Mouse (Mus musculus) hindbrain, embryonic 13.5 days (tissue): ENCODE measurements around the gene Gas2l3. TPM values are rescaled to one million over a fixed set of nuclear protein-coding genes. Genes with fewer than 3 reads are reported as not detected.

ENCODE experiments used
- ATAC-seq: fragments of 200-750 bp; cut with Nextera tagmentation; 2 replicates; pipeline ENCODE4 v1.8.0; 2017; ENCODE audit warnings: moderate TSS enrichment; ENCODE audit not compliant: low FRiP score
- H3K27ac ChIP-seq: fragments of 300-500 bp; sonication (generic); 2 replicates; pipeline ENCODE4 v1.5.1; 2015; ENCODE audit warnings: inconsistent platforms, mild to moderate bottlenecking, moderate library complexity
- H3K27me3 ChIP-seq: fragments of 300-500 bp; sonication (generic); 2 replicates; pipeline ENCODE4 v1.6.1; 2015; ENCODE audit warnings: mild to moderate bottlenecking, inconsistent platforms
- H3K36me3 ChIP-seq: fragments of 300-500 bp; sonication (generic); 2 replicates; pipeline ENCODE4 v1.6.1; 2015; ENCODE audit warnings: mild to moderate bottlenecking, inconsistent platforms
- H3K4me1 ChIP-seq: fragments of 300-500 bp; sonication (generic); replicated peaks from 2 replicates; pipeline ENCODE4 v1.6.1; 2015; ENCODE audit warnings: inconsistent platforms
- H3K4me2 ChIP-seq: fragments of 300-500 bp; sonication (generic); 2 replicates; pipeline ENCODE4 v1.6.1; 2015; ENCODE audit warnings: inconsistent platforms, mild to moderate bottlenecking, moderate library complexity
- H3K4me3 ChIP-seq: fragments of 300-500 bp; sonication (generic); 2 replicates; pipeline ENCODE4 v1.5.1; 2015; ENCODE audit warnings: mild to moderate bottlenecking, inconsistent platforms
- H3K9ac ChIP-seq: fragments of 300-500 bp; sonication (generic); 2 replicates; pipeline ENCODE4 v1.6.1; 2015; ENCODE audit warnings: mild to moderate bottlenecking, inconsistent platforms
- H3K9me3 ChIP-seq: fragments of 300-500 bp; sonication (generic); 2 replicates; pipeline ENCODE4 v1.6.1; 2016; ENCODE audit warnings: inconsistent platforms
- WGBS: fragments of 180-500 bp; shearing (Covaris S2); methylation state at CpG from one replicate; pipeline ENCODE4 v1.1.7; 2015; 5-methylcytosine and 5-hydroxymethylcytosine counted together
- polyA plus RNA-seq: library from polyadenylated mRNA; unstranded; fragments of >200 nt; fragmentation: Nextera tagmentation; extraction: Ambion mirVana; gene quantifications from 2 replicates; pipeline ENCODE4 v1.2.1, GENCODE M21; 2015

Gene Gas2l3
- polyA plus RNA-seq, 1 experiment from 2014 or later, result 7.8 TPM

DNA sequence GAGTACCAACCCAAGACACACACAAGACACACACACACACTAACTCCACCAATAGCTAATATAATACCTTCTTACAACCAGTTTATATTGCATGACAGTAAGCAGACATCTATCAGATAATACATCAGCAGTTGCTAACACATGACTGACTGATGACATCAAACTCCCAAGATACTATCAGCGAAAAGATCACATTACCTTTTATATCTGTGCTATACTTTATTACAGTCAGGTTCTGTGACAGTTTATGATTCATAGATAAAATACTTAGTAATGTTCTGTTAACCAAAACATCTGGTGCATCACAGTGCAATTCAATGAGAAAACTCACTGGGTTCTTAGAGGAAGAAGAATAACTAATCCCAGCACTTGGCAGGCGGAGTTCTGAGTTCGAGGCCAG lies 1.8 kb downstream of the Gas2l3 start:
- Histone ChIP-seq H3K9me3 (no peaks in the 10 kb centered on the region), H3K4me2 (no peak overlapping the region), H3K27ac (no peak overlapping the region), H3K4me1 (peaks cover 15% of the 10 kb centered on the region), H3K9ac (no peak overlapping the region), H3K4me3 (no peak overlapping the region), H3K27me3 (peaks cover 74% of the 10 kb centered on the region), H3K36me3 (no peaks in the 10 kb centered on the region)
- WGBS, result 99% methylated on average over 3 of the region's 3 CpGs
- ATAC-seq, result no peak

DNA sequence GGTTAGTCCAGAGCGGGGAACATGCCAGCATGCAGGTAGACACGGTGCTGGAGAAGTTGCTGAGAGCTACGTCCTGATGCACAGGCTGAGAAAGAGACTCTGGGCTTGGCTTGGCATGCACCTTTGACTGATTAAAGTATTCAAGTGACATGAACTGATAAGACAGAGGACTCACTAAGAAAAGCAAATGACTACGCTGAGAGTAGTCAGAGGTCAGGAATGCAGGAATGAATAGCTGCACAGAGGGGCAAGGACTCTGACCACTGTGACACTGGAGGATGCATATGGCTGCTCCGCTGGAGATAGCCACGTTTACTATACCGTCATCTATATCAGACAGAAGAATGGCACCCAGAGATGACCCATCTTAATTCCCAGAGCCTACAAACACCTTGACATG lies 4.4 kb downstream of the Gas2l3 start:
- H3K4me3 ChIP-seq, result no peak overlapping the region
- peaks cover 77% of the 10 kb centered on the region for H3K27me3 ChIP-seq
- H3K9ac ChIP-seq, result no peak overlapping the region
- no peaks in the 10 kb centered on the region for H3K36me3 ChIP-seq
- peaks cover 27% of the 10 kb centered on the region for H3K4me1 ChIP-seq
- H3K27ac ChIP-seq, result no peak overlapping the region
- no peaks in the 10 kb centered on the region for H3K9me3 ChIP-seq
- no peak for ATAC-seq
- WGBS, result 85% methylated on average over 7 of the region's 7 CpGs
- no peak overlapping the region for H3K4me2 ChIP-seq

DNA sequence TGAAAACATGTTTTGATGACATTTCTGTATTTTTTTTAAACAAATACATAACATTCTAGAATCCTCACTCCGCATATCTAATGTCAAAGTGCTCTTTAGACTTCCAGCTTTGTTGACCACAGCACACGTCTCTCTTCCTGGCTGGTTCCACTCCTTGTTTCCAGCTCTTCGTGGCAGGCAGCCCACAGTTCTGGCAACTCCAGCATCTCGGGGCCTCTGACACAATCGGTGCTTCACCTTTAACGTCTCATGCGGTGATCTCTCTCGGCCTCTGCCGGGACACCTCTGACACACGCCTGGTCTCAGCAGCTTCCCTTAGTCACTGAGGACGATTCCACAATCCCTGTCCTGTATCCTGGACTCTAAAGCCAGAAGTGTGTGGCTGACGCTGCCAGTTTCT lies 5.8 kb downstream of the Gas2l3 start:
- 81% methylated on average over 12 of the region's 12 CpGs for WGBS
- Histone ChIP-seq H3K27me3 (peaks cover 84% of the 10 kb centered on the region), H3K4me3 (no peak overlapping the region), H3K9ac (no peak overlapping the region), H3K27ac (no peak overlapping the region), H3K36me3 (no peaks in the 10 kb centered on the region), H3K4me2 (no peak overlapping the region), H3K9me3 (no peaks in the 10 kb centered on the region), H3K4me1 (peaks cover 19% of the 10 kb centered on the region)
- no peak for ATAC-seq

DNA sequence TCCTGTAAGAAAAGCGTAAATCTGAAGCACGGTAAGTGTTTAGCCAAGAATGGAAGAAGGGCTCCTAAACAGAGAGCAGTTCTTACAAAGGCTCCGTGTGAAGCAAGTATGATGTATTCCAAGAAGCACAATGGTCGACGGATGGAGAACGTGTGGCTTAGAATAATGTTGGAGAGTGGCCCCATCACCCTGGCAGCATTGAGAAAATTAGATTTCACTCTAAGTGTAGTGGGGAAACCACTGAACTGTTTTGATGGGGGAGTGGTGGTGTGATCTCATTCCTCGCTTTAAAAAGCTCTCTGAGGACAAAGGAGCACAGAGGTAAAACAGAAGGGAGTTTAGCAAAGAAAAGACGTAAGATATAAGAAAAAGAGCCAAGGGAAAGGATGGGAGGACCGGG lies 6.3 kb downstream of the Gas2l3 start:
- 54% methylated on average over 9 of the region's 9 CpGs for WGBS
- peaks cover 86% of the 10 kb centered on the region for H3K27me3 ChIP-seq
- no peaks in the 10 kb centered on the region for H3K9me3 ChIP-seq
- H3K36me3 ChIP-seq, result no peaks in the 10 kb centered on the region
- no peak overlapping the region for H3K4me3 ChIP-seq
- ATAC-seq, result no peak
- H3K4me2 ChIP-seq, result no peak overlapping the region
- H3K27ac ChIP-seq, result no peak overlapping the region
- H3K4me1 ChIP-seq, result peaks cover 15% of the 10 kb centered on the region
- H3K9ac ChIP-seq, result no peak overlapping the region

- Histone ChIP-seq H3K27ac (no peak overlapping the region), H3K4me2 (no peak overlapping the region), H3K36me3 (no peaks in the 10 kb centered on the region), H3K4me1 (peaks cover 15% of the 10 kb centered on the region), H3K4me3 (no peak overlapping the region), H3K9me3 (no peaks in the 10 kb centered on the region), H3K27me3 (peaks cover 82% of the 10 kb centered on the region), H3K9ac (no peak overlapping the region)
- peak; percentile 36; the same call in 1 of the 2 replicates for ATAC-seq
- 61% methylated on average over 9 of the region's 9 CpGs for WGBS
Observed at GRCm38 (mm10) chr10:89435920-89436319, 7.8 kb downstream of the Gas2l3 start.

DNA sequence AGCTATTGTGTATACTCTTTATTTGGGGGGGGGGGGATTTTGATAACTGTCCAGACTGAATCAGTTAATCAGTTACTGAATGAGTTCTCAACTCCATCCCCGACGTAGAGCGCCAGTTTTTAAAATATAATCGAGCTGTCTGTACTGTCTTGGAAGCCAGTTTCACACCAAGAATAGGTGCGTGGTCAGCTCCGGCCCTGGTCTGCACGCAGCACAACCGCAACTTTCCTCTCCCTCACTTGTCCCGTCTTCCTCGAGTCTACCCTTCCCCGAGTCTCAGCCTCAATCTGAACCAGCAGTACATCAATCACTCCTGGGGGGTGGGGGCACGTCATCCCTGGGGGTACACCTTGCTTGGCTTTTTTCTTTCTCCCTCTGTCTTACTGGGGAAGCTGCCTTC lies 8.4 kb downstream of the Gas2l3 start:
- H3K27me3 ChIP-seq, result peaks cover 81% of the 10 kb centered on the region
- WGBS, result 28% methylated on average over 12 of the region's 12 CpGs

DNA sequence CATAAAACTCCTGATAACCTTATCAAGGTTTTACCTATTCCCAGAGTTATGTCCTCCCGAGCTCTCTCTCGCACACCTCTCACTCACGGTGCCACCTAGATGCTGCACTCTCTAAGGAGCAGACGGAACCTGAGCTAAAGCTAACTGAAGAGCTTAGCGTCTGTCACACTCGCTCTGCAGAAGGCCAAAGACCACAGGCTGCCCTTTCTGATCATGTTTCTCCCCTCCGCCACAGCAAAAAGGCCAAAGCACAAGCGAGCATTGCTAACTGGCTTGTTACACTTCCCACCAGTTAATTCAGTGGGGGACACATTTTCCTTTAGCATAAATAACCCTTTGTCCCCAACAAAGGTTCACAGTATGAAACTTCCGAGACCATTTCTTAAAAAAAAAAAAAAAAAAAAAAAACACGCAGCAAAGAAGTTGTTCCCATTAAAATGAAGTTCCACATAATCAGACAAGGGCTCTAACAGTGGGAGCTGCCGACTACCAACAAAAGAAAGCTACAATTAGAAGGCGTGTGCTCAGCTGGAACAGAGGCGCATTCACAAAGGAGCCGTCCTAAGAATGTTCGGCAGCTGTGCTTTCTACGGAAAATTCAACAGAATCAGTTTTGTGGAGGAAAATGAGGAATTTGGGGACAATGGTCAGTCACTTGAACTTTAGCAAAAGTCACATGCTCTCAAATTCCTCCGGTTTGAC lies 9.1 kb downstream of the Gas2l3 start:
- H3K36me3 ChIP-seq, result no peaks in the 10 kb centered on the region
- no peak for ATAC-seq
- H3K27me3 ChIP-seq, result peaks cover 77% of the 10 kb centered on the region
- H3K9ac ChIP-seq, result no peak overlapping the region
- H3K9me3 ChIP-seq, result no peaks in the 10 kb centered on the region
- 16% methylated on average over 17 of the region's 17 CpGs for WGBS
- H3K4me2 ChIP-seq, result peak overlapping the region; percentile 41
- H3K4me3 ChIP-seq, result peak overlapping the region; percentile 14
- H3K27ac ChIP-seq, result no peak overlapping the region
- H3K4me1 ChIP-seq, result peaks cover 15% of the 10 kb centered on the region

More for the DNA sequence above, 8.4 kb downstream of the Gas2l3 start:
- no peak overlapping the region for H3K27ac ChIP-seq
- peaks cover 15% of the 10 kb centered on the region for H3K4me1 ChIP-seq
- H3K4me3 ChIP-seq, result 0 out of 2 replicates have a peak overlapping the region, but pooled peaks have one; percentile 14
- ATAC-seq, result 0 out of 2 replicates have a peak, but pooled peaks have one; percentile 36
- H3K4me2 ChIP-seq, result peak overlapping the region; percentile 41
- H3K36me3 ChIP-seq, result no peaks in the 10 kb centered on the region
- no peaks in the 10 kb centered on the region for H3K9me3 ChIP-seq
- no peak overlapping the region for H3K9ac ChIP-seq

- H3K27me3 ChIP-seq, result peaks cover 61% of the 10 kb centered on the region
- H3K9ac ChIP-seq, result no peak overlapping the region
- no peak for ATAC-seq
- WGBS, result 83% methylated on average over 13 of the region's 13 CpGs
- no peak overlapping the region for H3K4me2 ChIP-seq
- H3K4me1 ChIP-seq, result peaks cover 15% of the 10 kb centered on the region
- H3K27ac ChIP-seq, result no peak overlapping the region
- H3K4me3 ChIP-seq, result no peak overlapping the region
- H3K9me3 ChIP-seq, result no peaks in the 10 kb centered on the region
- no peaks in the 10 kb centered on the region for H3K36me3 ChIP-seq
Observed at GRCm38 (mm10) chr10:89432743-89433142, 11.0 kb downstream of the Gas2l3 start.

- no peaks in the 10 kb centered on the region for H3K9me3 ChIP-seq
- H3K4me2 ChIP-seq, result no peak overlapping the region
- 91% methylated on average over 7 of the region's 7 CpGs for WGBS
- no peak overlapping the region for H3K4me3 ChIP-seq
- peaks cover 14% of the 10 kb centered on the region for H3K4me1 ChIP-seq
- H3K9ac ChIP-seq, result no peak overlapping the region
- ATAC-seq, result no peak
- H3K27me3 ChIP-seq, result peaks cover 41% of the 10 kb centered on the region
- no peaks in the 10 kb centered on the region for H3K36me3 ChIP-seq
- H3K27ac ChIP-seq, result no peak overlapping the region
Observed at GRCm38 (mm10) chr10:89430751-89431150, 13.0 kb downstream of the Gas2l3 start.

DNA sequence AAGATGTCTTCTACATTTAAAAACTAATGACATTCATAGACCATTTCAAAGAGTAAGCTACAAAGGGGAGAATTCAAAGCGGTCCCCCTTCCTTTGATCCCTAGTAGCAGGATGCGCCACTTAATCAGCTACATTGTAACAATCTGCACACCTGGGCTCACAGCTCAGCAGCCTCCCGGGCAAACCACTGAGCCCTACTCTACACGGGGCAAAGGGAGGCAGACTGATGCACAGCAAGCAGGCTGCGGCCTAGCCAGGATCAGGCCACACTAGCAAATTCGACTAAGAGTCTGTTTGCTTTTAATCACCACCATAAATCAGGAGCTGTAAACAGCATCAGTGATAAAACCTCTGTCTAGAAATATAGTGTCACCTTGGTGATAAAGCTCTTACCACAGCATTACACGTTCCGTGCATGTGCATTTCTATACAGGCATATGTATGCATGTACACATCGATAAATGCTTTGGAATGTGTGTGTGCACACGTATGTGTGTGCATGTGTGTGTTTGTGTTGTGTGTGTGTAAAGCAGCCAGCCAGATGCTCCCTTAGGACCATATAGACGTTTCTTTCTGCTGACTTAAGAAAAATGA lies 18.9 kb downstream of the Gas2l3 start:
- WGBS, result 86% methylated on average over 11 of the region's 11 CpGs
- Histone ChIP-seq H3K9me3 (no peaks in the 10 kb centered on the region), H3K27me3 (peaks cover 5% of the 10 kb centered on the region), H3K4me1 (no peaks in the 10 kb centered on the region), H3K36me3 (no peaks in the 10 kb centered on the region), H3K4me3 (no peak overlapping the region), H3K9ac (no peak overlapping the region), H3K4me2 (no peak overlapping the region), H3K27ac (no peak overlapping the region)
- no peak for ATAC-seq

DNA sequence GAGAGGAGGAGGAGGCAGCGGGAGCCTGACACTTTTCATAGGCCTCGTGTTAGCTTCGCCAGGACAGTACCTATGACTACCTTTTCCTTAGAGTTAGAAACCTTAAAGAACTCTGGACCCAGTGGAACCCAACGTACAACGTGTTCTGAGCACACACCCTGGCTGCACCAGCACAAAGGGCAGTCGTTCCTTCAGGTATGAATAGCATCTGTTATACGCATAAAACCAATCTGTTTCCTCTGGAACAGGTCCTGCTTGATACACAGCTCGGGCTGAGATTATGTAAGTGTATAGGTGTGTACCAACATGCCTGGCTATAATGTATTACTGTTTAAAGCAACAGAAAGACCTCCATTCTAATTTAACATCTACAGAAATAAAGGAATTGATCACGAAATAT lies 19.6 kb downstream of the Gas2l3 start:
- no peak for ATAC-seq
- no peak overlapping the region for H3K4me3 ChIP-seq
- H3K27ac ChIP-seq, result no peak overlapping the region
- WGBS, result 91% methylated on average over 9 of the region's 9 CpGs
- H3K27me3 ChIP-seq, result no peaks in the 10 kb centered on the region
- no peaks in the 10 kb centered on the region for H3K4me1 ChIP-seq
- H3K9me3 ChIP-seq, result no peaks in the 10 kb centered on the region
- no peak overlapping the region for H3K4me2 ChIP-seq
- no peak overlapping the region for H3K9ac ChIP-seq
- no peaks in the 10 kb centered on the region for H3K36me3 ChIP-seq

DNA sequence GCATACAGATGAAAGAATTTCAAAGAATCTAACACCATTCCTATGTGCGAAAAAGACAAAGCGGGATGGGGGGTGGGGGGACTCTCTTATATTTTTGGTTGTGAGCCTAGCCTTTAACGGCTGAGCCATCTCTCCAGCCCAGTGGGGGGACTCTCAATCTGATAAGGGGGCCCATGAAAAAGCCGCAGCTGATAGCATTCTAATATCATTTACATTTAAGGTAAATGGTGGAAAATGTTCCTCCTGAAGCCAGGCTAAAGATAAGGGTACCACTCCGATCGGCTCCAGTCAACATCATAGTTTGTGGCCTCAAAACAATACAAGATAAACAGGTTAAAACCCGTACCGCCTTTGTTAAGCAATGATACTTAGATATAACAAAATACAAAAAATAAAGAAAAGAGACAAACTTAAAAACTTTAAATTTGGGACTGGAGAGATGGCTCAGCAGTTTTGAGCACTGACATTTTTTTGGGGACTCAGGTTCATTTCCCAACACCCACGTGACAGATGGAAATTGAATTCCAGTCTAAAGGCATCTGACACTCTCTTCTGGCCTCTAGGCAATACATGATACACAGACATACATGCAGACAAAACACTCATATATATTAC lies 20.5 kb downstream of the Gas2l3 start:
- ATAC-seq, result no peak
- Histone ChIP-seq H3K36me3 (no peaks in the 10 kb centered on the region), H3K4me2 (no peak overlapping the region), H3K4me3 (no peak overlapping the region), H3K27ac (no peak overlapping the region), H3K27me3 (no peaks in the 10 kb centered on the region), H3K4me1 (no peaks in the 10 kb centered on the region), H3K9me3 (no peaks in the 10 kb centered on the region), H3K9ac (no peak overlapping the region)
- 95% methylated on average over 9 of the region's 9 CpGs for WGBS
